Mouse (Mus musculus) gonadal fat pad, adult 2 months (tissue): Measurements from ENCODE around the gene Gnas. TPM values are rescaled to one million over a fixed set of nuclear protein-coding genes. Genes with fewer than 3 reads are reported as not detected.

Source experiments
- DNase-seq: peaks from one replicate; pipeline ENCODE4 v3.0.0-alpha.2; 2012; ENCODE audit warnings: low read depth
- polyA plus RNA-seq: library from polyadenylated mRNA; depleted of rRNA; stranded (reverse); fragments of >200 nt; gene quantifications from 2 replicates; pipeline ENCODE4 v1.2.3, GENCODE M21; 2012; rRNA removed

The Gnas gene
- polyA plus RNA-seq, 1 experiment, result 1,261 TPM

DNA sequence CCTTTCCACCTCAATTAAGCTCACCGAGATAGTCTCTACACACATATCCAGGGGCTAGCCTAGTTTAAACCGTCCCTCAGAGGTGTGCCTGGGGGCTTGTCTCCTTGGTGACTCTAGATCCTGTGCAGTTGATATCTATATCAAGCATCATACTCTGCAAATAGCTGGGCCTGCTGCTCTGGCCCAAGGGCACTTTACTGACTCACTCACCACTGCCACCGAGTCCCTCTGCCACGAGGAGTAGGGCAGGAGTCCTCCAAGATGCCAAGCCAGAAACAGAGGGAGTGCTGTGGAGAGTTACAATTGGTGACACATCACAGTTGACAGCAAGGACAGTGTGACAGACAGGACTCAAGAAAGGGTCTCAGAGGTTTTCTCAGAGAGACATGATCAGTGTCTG is 75.5 kb downstream of the Gnas start:
- no peak for DNase-seq

DNA sequence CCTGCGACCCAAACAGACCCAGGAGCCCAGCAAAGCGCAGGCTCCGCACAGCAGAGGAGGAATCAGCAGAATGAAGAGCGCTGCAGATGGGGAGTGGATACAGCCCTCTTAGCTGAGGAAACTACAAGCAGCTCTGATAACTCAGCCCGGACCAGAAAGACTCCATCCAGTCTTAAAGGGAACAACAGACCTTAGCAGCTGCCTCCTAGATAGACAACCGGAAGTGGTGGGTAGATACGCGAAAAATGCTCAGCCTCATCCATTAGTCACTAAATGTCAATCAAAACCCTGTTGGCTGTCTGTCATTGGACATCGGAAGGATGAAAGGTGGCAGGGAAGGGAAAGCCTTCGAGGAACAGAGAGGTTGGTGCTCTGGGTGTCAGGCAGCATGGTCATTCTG is 82.5 kb downstream of the Gnas start:
- DNase-seq, result no peak

DNA sequence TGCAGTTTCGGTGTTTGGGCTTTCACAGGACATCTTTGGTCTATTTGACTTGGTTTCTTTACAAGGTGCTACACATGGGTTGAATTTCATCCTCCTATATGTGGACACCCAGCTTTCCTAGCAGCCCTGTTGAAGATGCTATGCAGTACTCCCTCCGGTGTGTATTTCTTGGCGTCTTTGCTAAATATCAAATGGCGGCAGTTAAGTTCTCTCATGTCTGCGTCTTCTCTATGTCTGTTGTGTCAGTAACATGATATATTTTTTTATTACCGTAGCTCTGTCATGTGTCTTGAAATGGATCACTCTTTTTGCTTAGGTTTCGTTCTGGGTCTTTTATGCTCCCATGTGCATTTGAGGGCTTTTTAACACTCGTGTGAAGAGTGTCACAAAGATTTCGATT is 96.9 kb downstream of the Gnas start:
- no peak for DNase-seq

DNA sequence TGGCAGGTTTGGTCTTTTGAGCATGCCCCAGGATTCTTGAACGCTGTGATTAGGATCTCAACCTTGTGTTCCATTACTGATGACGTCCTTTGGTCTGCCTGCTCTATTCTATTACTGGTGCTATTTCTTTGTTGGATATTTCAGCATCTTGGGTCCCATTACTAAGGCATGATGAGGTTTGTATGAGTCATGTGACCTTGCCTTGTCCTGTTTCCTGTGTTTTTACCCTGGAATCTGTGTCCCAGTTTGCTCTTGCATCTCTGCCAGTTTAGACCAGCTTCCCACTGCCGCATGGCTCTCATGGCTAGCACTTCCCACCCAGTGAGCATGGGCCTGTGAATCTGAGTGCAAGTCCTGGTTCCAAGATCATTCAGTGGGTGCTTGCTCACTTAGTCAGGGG is 107.8 kb downstream of the Gnas start:
- no peak for DNase-seq

DNA sequence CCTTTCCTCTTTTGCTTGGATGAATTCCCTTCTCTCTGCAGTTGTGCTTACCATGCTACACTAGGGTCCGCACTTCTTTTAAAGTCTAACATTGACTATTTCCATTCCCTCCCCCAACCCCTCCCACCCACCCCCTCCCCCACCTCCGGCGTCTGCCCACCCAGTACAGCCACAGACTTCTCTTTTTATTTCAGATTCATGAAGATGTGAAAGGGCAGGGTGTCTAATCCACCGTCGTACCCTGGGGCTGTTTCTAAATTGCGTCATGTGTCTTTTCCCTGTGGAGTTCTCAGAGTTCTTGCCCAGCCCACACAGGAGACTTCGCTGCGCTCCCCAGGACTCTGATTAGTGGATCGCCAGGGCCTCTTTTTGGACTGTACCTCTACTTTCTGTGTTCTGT is 108.4 kb downstream of the Gnas start:
- no peak for DNase-seq

DNA sequence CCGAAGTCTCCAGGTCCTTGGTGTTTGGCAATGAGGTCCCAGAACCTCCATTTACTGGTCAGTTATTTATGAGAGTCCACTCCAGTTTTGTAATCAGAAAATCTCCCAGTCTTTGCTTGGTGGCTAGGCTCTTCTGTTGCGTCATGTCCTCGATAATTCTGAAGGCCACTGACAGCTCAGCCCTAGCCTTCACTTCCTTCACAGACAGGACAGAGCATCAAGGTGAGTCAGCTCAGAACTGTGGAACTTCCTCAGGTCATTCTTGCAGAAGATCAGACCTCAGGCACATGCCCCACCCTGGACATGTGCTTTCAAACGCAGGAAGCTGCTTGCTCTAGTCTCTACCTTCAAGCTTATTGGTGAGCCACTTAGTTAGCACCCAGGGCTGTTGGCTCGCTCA is 109.3 kb downstream of the Gnas start:
- no peak for DNase-seq

Other genes with a start within 250 kb of the Gnas start
- 58.5 and 58.8 TPM in 2 replicates for gene Stx16, start 208.0 kb upstream of the Gnas start, polyA plus RNA-seq
- gene Npepl1, start 174.0 kb upstream of the Gnas start, polyA plus RNA-seq, result 71.8 and 85.7 TPM in 2 replicates
- gene Gm20721, start 62.4 kb downstream of the Gnas start, polyA plus RNA-seq, result 0.85 and 1.6 TPM in 2 replicates
- 41.9 and 50.8 TPM in 2 replicates for gene Nelfcd, start 131.5 kb downstream of the Gnas start, polyA plus RNA-seq
- 117 and 166 TPM in 2 replicates for gene Ctsz, start 154.7 kb downstream of the Gnas start, polyA plus RNA-seq
- 0.22 and 0.35 TPM in 2 replicates for gene Tubb1, start 166.4 kb downstream of the Gnas start, polyA plus RNA-seq
- gene Atp5e, start 179.8 kb downstream of the Gnas start, polyA plus RNA-seq, result 238 and 292 TPM in 2 replicates
- gene Prelid3b, start 188.8 kb downstream of the Gnas start, polyA plus RNA-seq, result 41.6 and 53.0 TPM in 2 replicates